Mouse (Mus musculus): Measurements from ENCODE around the gene Sfta2.

Sfta2 gene

DNA sequence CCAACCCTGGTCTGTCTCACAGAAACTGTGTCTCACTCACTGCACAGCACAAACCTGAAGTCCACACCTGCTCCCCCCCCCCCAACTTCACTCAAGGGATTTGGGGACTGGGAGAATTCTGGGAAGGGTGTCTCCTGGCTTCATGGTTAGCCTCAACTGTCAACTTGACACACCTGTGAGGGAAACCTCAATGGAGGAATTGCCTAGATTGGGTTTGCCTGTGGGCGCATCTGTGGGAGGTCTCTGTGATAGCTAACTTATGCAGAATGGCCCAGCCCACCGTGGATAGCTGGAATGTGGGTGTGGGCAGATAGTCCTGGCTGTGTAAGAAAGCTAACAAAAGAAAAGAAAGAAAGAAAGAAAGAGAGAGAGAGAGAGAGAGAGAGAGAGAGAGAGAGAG, at the start of gene Sfta2:
Gene Sfta2, plus strand, starts transcription at position 301 of the 400 bp plus-strand sequence.
- in situ Hi-C loops (cut with MseI, MboI), result no loop called here

DNA sequence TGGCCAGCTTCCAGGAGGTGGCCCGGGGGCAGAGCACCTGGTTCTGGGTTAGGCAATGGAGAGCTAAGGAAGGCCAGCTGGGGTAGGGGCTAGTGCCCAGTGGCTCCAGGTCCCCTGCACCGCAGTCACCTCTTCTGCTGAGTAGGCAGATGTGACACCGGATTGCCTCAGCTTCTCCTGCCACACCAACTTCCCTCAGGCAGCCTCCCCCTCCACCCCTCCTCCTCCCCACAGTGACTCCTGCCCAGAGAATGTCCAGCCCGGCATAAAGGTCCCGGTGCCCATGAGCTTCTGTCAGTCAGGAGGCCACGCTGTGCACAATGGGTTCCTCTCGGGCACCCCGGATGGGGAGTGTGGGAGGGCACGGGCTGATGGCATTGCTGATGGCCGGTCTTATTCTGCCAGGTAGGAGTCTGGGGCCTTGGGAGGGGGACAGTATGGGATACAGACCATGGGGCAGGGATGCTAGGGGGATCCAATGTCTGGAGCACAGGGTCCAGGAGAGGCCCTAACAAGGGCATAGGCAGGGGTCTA, 49.4 kb upstream of the Sfta2 start, which contains the start of gene Cdsn:
Gene Cdsn, plus strand, starts transcription at position 248 of the 534 bp plus-strand sequence.
- in situ Hi-C loops (cut with MseI, MboI), result no loop called here

DNA sequence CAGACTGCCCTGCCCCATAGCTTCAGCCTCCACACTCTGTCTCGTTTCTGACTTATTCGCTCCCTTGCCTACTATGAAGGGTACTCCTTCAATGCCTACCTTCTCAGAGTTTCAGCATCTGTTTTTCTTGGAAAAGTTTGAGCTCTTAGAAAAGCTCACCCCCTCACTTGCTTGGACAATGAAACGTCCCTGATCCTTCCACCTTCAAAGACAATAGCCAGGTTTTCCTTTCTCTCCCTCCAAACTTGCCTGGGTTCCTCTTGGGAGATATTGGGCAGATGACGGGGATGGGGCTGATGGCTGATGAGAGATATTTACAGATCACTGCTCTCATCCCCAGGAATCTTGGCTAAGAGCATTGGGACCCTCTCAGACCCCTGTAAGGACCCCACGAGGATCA, 47.0 kb upstream of the Sfta2 start:
- in situ Hi-C loops (cut with MseI, MboI), result no loop called here

DNA sequence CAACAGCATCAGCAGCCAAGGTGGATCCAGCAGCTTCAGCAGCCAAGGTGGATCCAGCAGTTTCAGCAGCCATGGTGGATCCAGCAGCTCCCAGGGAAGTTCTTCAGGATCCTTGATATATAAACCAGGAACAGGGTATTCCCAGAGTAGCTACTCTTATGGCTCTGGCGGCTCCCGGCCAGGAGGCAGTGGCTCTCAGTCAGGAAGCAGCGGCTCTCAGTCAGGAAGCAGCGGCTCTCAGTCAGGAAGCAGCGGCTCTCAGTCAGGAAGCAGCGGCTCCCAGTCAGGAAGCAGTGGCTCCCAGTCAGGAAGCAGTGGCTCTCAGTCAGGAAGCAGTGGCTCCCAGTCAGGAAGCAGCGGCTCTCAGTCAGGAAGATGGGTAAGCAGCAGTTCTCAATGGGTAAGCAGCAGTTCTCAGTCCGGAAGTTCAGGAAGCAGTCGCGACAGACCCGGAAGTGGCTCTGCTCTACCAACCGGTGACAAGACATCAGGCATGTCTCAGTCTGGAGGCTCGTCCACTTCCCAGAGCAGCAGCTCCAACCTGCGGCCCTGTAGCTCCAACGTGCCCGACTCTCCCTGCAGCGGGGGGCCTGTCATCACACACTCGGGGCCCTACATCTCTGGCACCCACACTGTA, 46.5 kb upstream of the Sfta2 start:
- in situ Hi-C loops (cut with MseI, MboI), result no loop called here

DNA sequence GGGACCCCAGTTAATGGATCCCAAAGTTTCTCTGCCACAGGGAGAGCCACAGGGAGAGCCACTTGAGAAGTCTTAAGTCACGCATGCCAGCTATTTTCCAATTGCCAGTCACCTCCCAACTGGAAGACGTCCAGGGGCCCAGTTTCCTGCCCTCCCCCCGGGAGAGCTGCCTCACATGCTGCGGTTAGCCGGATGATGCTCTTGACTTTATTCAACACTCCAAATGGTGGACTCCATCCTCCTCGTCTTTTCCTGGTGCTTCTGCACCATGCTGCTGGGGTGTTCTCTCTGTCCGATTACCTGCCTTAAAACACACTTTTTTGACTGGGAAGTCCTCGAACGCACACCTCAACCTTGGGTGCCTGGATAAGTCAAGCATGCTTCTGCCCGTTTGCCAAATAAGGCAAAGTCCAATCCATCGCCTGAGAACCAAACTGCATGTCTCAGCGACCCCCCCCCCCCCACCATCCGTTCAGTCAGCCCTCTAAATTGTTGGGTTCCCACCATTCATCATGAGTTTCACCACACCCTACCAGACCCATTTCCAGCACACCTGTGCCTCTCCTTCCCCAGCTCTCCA, 45.1 kb upstream of the Sfta2 start:
- in situ Hi-C loops (cut with MseI, MboI), result no loop called here

DNA sequence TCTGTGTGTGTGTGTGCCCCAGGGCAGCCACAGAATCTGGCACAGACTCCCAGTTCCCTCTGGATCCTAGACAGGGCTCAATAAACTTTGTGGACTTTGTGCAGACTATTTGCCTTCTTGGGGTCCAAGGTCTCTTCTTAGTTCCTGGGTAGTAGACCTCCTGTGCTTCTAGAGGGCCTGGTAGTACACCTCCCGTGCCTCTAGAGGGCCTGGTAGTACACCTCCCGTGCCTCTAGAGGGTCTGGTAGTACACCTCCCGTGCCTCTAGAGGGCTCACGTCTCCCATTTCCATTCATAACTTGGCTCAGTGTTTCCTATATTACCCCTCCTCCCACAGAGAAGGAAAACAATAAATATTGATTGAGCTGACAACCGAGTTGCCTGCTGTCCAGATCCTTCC, 44.5 kb upstream of the Sfta2 start:
- in situ Hi-C loops (cut with MseI, MboI), result no loop called here

DNA sequence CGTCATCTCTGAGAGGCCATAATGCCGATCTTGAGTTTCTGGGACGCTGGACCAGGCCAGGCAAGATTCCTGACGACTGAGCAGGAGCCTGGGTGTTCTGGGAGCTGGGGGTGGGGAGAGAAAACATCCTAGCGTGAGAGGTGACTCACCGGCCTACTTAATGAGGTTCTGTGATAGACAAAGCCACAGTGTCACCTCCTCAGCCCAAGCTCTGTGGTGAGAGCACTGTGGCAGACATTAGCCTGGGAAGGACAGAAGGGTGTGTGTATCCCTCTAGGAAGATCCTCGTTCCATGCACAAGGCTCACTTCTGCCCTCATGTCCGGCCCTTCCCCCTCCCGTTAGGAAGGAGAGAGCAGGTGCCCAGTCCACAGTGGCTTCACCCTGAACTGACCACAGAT, 44.0 kb upstream of the Sfta2 start:
- in situ Hi-C loops (cut with MseI, MboI), result no loop called here

DNA sequence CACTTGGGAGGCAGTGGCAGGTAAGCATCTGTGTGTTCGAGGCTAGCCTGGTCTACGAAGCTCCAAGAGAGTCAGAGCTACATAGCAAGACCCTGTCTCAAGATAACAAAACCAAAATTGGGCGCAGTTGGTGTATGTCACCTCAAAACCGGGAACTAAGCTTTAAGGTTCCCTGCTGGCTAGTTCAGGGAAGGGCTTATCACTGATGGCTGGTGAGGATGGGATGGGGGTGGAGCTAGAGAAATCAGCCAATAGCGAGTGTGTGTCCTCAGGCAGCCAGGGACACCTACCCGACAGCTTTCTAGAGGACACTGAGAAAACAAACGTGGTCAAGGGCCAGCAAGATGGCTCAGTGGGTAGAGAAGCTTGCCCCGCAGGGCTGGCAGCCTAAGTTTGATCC, 43.1 kb upstream of the Sfta2 start:
- in situ Hi-C loops (cut with MseI, MboI), result no loop called here

DNA sequence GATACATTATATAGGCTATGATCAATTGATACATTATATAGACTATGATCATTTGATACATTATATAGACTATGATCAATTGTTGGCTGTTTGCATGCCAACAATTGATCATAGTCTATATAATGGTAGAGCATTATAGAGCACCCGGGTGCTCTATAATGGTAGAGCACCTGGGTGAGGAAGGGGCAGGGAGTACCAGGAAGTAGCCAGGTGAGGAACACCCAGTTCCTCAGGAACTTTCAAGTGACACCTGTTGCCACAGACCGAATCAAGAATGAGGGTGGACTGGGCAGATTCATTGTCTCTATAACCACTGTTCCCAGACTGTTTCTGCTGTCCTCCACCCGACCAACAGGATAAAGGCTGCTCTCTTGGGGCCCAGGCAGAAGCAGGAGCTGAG, 34.2 kb upstream of the Sfta2 start, which contains the start of gene 2300002M23Rik:
Gene 2300002M23Rik, plus strand, starts transcription at position 301 of the 400 bp plus-strand sequence.
- in situ Hi-C loops (cut with MseI, MboI), result no loop called here

DNA sequence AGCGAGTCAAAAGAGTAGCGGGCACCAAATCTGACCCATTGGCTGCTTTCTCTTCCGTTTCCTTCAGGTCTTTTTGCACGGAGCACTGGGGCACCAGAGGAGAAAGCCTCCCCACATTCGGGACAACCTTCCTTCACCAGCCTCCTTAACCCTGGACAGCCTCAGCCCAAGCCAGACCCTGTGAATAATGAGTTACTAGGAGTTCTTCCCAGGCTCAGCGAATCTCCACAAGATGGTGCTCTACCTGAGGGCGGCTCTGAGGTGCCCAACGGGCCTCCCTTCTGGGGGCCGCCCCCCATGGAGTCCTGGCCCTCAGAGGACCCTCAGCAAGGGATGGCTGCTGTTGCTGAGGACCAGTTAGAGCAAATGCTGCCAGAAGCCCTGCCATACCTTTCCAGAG, 33.6 kb upstream of the Sfta2 start:
- in situ Hi-C loops (cut with MseI, MboI), result no loop called here

DNA sequence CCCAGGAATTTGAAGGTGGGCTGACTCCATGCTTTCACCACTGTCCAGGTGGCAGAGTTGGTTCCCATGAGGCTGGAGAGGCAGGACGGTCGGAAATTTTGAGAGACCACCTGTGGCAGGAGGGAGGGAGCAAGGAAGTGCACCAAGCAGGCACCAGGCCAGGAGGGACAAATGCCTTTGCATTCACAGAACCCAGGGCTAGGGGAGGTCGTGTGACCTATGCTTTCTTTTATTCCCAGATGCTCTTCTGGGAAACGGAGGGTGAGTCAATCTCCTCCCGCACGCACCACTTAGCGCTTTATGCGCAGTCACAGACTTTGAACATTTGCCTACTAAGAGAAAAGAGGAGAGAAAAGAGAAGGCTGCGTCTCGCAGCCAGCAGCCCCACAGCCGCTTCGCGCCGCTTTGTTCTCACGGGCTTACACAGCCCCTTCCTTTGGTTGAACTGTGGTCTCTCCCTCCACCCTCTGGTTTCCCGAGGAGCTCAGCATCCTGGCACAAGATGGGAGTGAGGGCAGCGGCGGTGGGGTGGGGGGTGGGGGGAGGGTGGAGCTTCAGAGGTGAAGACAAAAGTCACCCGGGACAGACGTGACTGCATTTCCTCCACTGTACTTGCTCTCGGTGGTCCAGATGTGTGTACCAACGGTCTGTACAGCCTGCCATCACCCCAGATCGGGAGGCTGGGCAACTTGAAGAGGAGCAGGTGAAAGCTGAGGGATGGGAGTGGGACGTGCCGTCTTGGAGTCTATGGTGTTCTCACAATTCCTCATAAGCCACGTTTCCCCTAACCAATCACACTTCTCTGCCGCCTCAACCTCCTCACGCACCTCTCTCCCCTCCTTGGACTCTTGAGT, 32.0 kb upstream of the Sfta2 start:
- in situ Hi-C loops (cut with MseI, MboI), result no loop called here

DNA sequence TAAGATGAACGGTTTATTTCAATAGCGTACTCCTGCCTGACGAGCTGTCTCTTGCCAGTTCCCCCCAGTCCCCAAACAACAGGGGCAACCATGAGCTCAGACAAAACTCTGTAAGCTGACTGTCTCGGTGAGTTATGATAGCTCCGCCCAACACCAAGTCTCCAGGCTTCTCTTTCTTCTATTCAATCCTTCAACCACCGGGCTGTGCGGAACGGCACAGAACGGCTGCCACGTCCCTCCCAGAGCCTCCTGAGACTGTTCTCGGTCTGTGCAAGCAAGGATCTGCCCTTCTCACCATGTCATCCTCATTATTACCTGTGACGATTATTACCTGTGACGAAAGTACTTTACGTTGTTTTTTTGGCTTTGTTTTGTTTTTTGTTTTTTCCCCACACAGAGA, 30.5 kb upstream of the Sfta2 start:
- in situ Hi-C loops (cut with MseI, MboI), result no loop called here

DNA sequence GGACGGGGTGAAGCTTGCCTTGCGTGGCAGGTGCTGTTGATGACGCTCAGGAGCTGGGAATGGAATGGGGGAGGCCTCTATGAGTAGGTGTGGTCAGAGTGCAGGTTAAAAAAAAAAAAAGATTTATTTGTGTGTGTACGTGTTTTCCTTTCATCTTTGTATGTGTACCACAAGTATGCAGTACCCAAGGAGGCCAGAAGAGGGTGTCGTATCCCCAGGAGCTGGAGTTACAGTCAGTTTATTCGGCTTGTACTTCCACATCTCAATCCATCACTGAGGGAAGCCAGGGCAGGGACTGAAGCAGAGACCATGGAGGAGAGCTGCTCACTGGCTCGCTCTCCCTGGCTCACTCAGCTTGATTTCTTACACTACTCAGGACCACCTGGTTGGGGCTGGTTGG, 29.9 kb upstream of the Sfta2 start:
- in situ Hi-C loops (cut with MseI, MboI), result no loop called here

DNA sequence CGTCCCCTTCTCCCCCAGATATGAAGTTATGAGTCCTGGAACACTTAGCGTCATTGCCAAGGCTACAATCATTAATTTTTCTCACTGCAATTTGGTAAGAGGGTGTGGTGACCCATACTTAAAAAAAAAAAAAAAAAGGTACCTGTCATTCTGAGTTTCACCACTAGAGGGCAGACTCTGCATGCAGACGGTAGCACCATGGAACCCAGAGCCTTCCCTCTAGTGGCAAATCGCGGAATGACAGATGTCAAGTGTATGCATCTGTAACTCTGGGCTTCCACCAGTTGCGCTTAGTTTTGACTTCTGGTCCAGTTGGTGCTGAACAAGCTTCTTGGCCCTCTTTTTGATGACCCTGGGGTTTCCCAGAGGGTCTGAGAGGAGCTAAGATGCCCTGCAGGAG, 23.1 kb upstream of the Sfta2 start:
- in situ Hi-C loops (cut with MseI, MboI), result no loop called here

DNA sequence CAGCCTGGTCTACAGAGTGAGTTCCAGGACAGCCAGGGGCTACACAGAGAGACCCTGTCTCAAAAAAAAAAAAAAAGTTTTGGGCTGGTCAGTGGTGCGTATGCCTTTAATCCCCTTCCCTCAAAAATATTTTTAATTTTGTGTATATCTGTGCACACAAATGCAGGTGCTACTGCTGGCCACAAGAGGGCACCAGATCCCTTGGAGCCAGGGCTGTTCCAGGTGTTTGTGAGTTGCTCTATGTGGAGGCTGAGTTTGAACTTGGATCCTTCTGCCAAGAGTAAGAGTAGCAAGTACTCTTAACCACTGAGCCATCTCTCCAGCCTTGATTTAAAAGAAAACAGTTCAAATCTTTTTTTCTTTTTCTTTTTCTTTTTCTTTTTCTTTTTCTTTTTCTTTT, 18.4 kb upstream of the Sfta2 start:
- in situ Hi-C loops (cut with MseI, MboI), result loop anchor here in 1 of 2 experiments (5.0 kb wide), 1 partner anchor 154 kb away; no protein-coding TSS in a partner anchor

DNA sequence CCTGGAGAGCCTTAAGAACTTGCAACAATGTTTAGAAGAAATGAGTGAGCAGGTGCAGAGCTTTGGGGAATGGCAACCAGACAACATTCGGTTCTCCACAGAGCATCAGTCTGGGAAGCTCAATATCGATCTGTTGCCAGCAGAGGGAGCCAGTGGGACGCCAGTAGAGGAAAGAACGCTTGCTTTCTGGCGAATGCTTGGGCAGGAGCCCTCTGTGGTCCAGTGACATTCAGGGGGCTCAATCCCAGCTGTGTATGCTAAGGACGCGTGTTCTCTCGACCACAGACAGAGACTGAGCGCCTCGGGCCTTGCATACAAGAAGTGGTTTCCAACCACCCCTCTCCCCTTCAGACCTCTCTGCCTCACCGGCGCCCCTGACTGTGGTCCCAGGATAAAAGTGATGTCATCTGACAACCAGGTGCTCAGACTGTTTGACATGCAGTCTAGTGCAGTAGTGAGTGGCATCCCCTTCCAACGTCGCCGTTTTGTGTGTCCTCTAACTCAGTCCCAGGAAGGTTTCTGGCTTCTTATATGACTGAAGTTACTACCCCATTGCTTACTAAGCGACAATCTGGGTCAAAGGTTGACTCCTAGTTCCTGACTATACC, 16.9 kb upstream of the Sfta2 start:
- in situ Hi-C loops (cut with MseI, MboI), result loop anchor here in 1 of 2 experiments (5.0 kb wide), 1 partner anchor 153 kb away; no protein-coding TSS in a partner anchor

DNA sequence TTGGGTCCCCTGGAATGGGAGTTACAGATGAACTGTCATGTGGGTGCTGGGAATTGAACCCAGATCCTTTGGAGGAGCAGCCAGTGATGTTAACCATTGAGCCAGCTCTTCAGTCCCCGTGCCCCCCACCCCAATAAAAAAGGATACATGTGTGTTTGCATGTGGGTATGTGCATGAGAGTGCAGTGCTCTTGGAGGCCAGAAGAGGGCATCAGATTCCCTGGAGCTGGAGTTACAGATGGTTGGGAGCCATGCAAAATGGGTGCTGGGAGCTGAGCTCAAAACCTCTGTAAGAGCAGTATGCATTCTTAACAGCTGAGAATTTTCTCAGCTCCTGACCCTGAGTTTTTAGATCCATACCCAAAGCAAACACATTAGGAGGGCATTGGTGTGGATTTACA, 14.1 kb upstream of the Sfta2 start:
- in situ Hi-C loops (cut with MseI, MboI), result no loop called here

DNA sequence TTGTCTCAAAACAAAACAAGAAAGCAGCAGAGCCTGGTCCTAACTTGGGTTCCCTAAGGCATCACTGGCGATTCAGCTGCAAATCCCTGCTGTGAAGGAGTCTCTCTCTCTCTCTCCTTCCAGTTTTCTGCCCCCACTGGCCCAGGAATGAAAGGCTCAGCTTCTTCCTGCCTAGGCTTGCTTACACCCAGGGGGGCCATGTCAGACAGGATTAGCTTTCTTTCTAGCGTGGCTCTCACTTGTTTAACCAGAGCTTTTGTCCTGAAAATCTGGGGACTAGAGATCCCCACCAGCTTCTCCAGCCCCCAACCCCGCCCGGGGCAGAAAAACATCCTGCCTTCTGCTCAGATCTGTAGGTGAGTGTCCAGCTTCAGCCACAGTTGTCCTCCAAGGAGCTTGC, 13.0 kb upstream of the Sfta2 start:
- in situ Hi-C loops (cut with MseI, MboI), result no loop called here

DNA sequence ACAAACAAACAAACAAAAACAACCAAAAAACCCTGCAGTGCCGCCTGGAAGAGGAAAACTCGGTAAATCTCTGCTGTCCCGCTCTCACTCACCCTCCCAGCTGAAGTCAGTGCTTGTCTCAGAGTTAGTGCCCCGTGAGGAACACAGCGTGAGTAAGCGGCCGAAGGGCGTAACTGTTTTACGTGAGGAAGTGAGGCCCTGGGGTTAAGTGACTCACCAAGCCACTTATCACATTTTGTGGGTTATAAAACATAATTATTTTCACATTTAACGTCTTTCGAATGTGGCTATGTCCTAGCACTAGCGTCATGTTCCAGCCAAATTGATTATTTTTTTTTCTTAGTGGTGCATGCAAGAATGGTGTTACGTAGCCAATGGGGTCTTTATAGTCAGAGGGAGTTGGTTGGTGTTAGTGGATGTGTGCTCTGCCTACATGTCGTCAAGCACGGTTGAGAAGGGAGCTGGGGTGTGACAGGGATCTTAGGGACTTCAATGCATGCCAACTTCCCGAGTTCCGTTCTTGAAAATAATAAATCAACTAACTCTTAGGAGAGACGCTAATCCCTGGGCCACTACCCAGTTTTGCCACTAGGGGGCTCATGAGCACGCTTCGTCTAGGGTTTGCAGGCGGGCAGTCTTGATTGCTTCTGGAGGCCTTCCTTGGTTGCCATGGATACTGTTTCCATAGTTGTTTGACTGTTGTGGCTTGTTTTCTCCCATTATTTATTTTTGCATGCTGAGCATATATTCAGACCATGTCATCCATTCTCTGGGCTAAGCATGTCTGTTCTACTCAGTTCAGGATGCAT, 10.7 kb upstream of the Sfta2 start:
- in situ Hi-C loops (cut with MseI, MboI), result no loop called here

DNA sequence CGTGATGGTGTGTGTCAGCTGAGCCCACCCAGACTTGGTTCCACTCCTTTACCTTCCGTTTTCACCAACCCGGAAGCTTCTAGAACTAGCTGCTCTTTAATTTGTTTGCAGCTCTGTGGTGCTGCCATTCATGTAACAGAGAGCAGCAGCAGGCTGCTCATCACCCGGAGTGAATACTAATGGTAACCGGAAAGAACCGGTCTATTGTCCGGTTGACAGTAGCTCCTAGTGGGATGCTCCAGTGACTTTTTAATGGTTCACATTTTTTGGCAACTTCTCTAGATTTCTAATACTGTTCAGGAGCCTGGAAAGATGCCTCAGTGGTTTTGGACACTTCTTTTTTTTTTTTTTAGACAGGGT, 10.2 kb upstream of the Sfta2 start:
- in situ Hi-C loops (cut with MseI, MboI), result no loop called here

DNA sequence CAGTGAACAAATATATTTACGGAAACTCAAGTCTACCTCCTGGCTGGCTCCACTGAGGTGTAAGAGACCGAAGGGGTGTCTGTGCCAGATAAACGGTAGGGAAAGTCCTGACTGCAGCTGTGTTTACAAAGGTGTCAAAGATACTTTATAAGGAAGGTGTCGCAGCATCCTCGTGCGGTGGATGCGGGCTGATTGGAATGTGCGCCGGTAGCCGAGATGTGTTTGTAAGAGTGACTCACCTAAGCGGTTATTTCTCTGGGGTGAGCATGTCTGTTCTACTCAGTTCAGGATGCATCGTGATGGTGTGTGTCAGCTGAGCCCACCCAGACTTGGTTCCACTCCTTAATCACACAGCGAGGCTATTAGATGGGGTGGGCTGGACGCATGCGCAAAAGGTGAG, 9.6 kb upstream of the Sfta2 start:
- in situ Hi-C loops (cut with MseI, MboI), result no loop called here
